Mouse (Mus musculus): ENCODE results near the gene Psd4.

GRCm38 (mm10) chr2:24367895-24368261 is 498 bp downstream of the Psd4 start:
- TF ChIP-seq POLR2A (IDR thresholded peaks at IDR 0.05; ENCODE audit: borderline replicate concordance, insufficient read depth, low read length) (no peak), CTCF (IDR thresholded peaks at IDR 0.05; ENCODE audit: borderline replicate concordance, insufficient read depth, low read depth, low read length) (no peak)
